Mouse (Mus musculus): ENCODE measurements around the gene Fam49a. TPM values are rescaled to one million over a fixed set of nuclear protein-coding genes. Genes with fewer than 3 reads are reported as not detected.

Gene Fam49a
- polyA plus RNA-seq, 2 experiments: 4.6 to 11.3 TPM

- H3K9ac ChIP-seq (ENCODE audit: low read depth, low read length, severe bottlenecking): no peak overlapping the region
- H3K27ac ChIP-seq (replicated peaks; ENCODE audit: low read depth, low read length): no peak overlapping the region
- H3K4me1 ChIP-seq (ENCODE audit: control insufficient read depth, insufficient read depth, low read length): no peaks in the 10 kb centered on the region
- no peaks in the 10 kb centered on the region for H3K27me3 ChIP-seq (ENCODE audit: control insufficient read depth, insufficient read depth, low read length)
- TF ChIP-seq POLR2A (IDR thresholded peaks at IDR 0.05; ENCODE audit: borderline replicate concordance, extremely low read depth, insufficient read depth, insufficient read length): no peak
- H3K4me2 ChIP-seq (replicated peaks; ENCODE audit: low read depth, low read length, severe bottlenecking): no peak overlapping the region
- WGBS: 65% methylated on average over 2 of the region's 2 CpGs
- no peak overlapping the region for H3K4me3 ChIP-seq (replicated peaks; ENCODE audit: low read length)
- ATAC-seq (ENCODE audit: low FRiP score, low read depth) (no peak), DNase-seq (ENCODE audit: low spot score) (no peak)
- H3K9me3 ChIP-seq (ENCODE audit: control insufficient read depth, low read length): no peaks in the 10 kb centered on the region
- no peaks in the 10 kb centered on the region for H3K36me3 ChIP-seq (ENCODE audit: control insufficient read depth, insufficient read depth, low read length)
These were observed 37.4 kb downstream of the Fam49a start for GRCm38 (mm10) chr12:12299303-12299702.

DNA sequence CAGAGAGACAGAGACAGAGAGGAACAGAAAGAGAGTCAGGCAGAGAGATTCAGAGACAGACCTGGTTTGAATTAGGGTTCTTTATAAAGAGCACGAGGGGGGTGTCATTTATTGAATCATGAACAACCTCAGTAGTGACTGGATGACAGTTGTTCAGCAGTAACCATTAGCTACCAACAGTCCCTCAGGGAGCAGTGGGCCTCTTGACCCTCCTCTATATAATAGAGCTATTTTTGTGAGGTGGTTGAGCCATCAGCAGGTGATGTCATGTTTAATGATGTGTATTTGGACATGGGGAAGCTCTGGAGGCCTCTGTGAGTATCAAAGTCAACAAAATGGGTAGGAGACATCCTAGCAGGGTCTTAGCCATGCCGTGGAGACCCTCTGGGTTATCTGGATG is 39.2 kb downstream of the Fam49a start:
- ATAC-seq (ENCODE audit: low FRiP score, low read depth) (no peak), DNase-seq (ENCODE audit: low spot score) (no peak)
- Histone ChIP-seq H3K9me3 (ENCODE audit: control insufficient read depth, low read length) (no peaks in the 10 kb centered on the region), H3K27ac (replicated peaks; ENCODE audit: low read depth, low read length) (no peak overlapping the region), H3K4me3 (replicated peaks; ENCODE audit: low read length) (no peak overlapping the region), H3K27me3 (ENCODE audit: control insufficient read depth, insufficient read depth, low read length) (no peaks in the 10 kb centered on the region), H3K36me3 (ENCODE audit: control insufficient read depth, insufficient read depth, low read length) (no peaks in the 10 kb centered on the region), H3K4me2 (replicated peaks; ENCODE audit: low read depth, low read length, severe bottlenecking) (no peak overlapping the region), H3K4me1 (ENCODE audit: control insufficient read depth, insufficient read depth, low read length) (no peaks in the 10 kb centered on the region), H3K9ac (ENCODE audit: low read depth, low read length, severe bottlenecking) (no peak overlapping the region)
- no peak for TF ChIP-seq POLR2A (IDR thresholded peaks at IDR 0.05; ENCODE audit: borderline replicate concordance, extremely low read depth, insufficient read depth, insufficient read length)
- WGBS: 44% methylated on average over 2 of the region's 2 CpGs

DNA sequence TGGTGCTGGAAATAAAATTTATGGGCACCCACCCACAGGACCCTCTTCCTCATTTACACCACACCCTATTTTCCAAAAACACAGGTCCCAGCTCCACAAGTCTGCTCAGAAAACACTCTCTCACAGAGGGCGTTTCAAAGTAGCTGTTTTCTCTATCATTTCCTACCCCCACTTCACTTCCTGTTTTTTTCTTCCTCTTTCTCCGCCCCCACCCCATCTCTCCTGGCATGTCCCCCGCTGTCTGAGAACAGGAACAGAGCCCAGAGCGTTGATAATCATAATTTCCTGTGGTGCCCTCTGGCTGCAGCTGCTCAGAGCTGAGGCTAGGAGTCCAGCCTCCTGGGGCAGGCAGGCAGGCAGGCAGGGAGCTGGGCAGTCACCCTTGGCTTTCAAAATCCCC is 39.9 kb downstream of the Fam49a start:
- Histone ChIP-seq H3K9ac (ENCODE audit: low read depth, low read length, severe bottlenecking) (no peak overlapping the region), H3K4me1 (ENCODE audit: control insufficient read depth, insufficient read depth, low read length) (no peaks in the 10 kb centered on the region), H3K4me3 (replicated peaks; ENCODE audit: low read length) (no peak overlapping the region), H3K4me2 (replicated peaks; ENCODE audit: low read depth, low read length, severe bottlenecking) (no peak overlapping the region), H3K27ac (replicated peaks; ENCODE audit: low read depth, low read length) (no peak overlapping the region), H3K9me3 (ENCODE audit: control insufficient read depth, low read length) (no peaks in the 10 kb centered on the region), H3K27me3 (ENCODE audit: control insufficient read depth, insufficient read depth, low read length) (no peaks in the 10 kb centered on the region), H3K36me3 (ENCODE audit: control insufficient read depth, insufficient read depth, low read length) (no peaks in the 10 kb centered on the region)
- ATAC-seq (ENCODE audit: low FRiP score, low read depth) (no peak), DNase-seq (ENCODE audit: low spot score) (peak; percentile 32)
- 29% methylated on average over 4 of the region's 4 CpGs for WGBS
- no peak for TF ChIP-seq POLR2A (IDR thresholded peaks at IDR 0.05; ENCODE audit: borderline replicate concordance, extremely low read depth, insufficient read depth, insufficient read length)

DNA sequence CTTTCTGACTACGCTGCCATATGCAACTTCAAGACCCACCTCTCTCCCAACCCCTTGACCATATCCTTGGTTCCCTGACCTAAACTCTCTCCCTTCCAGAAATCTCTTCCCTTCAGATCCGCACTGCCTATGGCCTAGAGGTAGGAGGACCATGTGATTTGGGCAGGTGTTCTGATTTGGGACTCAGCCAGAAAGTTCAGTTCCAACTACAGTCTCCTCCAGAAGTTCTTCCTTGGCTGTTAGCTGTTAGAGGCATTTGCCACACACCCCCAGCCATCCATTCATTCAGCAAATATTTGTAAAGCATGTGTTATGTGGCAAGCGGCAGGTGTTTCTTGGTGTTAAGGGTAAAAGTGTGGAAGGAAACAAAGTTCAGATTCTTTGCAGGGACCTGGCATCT is 44.3 kb downstream of the Fam49a start:
- 87% methylated on average over 3 of the region's 3 CpGs for WGBS
- Histone ChIP-seq H3K27me3 (ENCODE audit: control insufficient read depth, insufficient read depth, low read length) (no peaks in the 10 kb centered on the region), H3K9me3 (ENCODE audit: control insufficient read depth, low read length) (no peaks in the 10 kb centered on the region), H3K4me3 (replicated peaks; ENCODE audit: low read length) (no peak overlapping the region), H3K36me3 (ENCODE audit: control insufficient read depth, insufficient read depth, low read length) (no peaks in the 10 kb centered on the region), H3K4me1 (ENCODE audit: control insufficient read depth, insufficient read depth, low read length) (no peaks in the 10 kb centered on the region), H3K4me2 (replicated peaks; ENCODE audit: low read depth, low read length, severe bottlenecking) (no peak overlapping the region), H3K9ac (ENCODE audit: low read depth, low read length, severe bottlenecking) (no peak overlapping the region), H3K27ac (replicated peaks; ENCODE audit: low read depth, low read length) (no peak overlapping the region)
- no peak for ATAC-seq (ENCODE audit: low FRiP score, low read depth)
- no peak for DNase-seq (ENCODE audit: low spot score)
- TF ChIP-seq POLR2A (IDR thresholded peaks at IDR 0.05; ENCODE audit: borderline replicate concordance, extremely low read depth, insufficient read depth, insufficient read length): no peak

DNA sequence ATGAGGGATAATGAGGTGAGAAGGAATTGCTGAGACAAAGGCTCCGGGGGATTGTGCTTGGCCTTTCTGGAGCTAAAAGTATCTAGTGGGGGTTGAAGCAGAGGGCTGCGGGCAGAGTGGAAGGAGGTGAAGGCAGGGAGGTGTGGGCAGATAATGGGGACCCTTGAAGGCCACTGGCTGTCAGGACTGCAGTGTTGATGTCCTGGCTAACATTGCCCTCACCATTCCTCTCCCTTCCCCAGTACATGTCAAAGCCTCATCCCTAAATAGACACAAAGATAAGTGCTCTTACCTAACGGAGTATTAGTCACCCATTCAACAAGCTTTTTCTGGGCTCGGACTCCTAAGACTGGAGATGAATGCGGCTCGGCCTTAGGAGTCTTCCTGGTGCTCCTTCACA is 44.9 kb downstream of the Fam49a start:
- Histone ChIP-seq H3K27ac (replicated peaks; ENCODE audit: low read depth, low read length) (no peak overlapping the region), H3K4me1 (ENCODE audit: control insufficient read depth, insufficient read depth, low read length) (no peaks in the 10 kb centered on the region), H3K4me2 (replicated peaks; ENCODE audit: low read depth, low read length, severe bottlenecking) (no peak overlapping the region), H3K9ac (ENCODE audit: low read depth, low read length, severe bottlenecking) (no peak overlapping the region), H3K36me3 (ENCODE audit: control insufficient read depth, insufficient read depth, low read length) (no peaks in the 10 kb centered on the region), H3K27me3 (ENCODE audit: control insufficient read depth, insufficient read depth, low read length) (no peaks in the 10 kb centered on the region), H3K4me3 (replicated peaks; ENCODE audit: low read length) (no peak overlapping the region), H3K9me3 (ENCODE audit: control insufficient read depth, low read length) (no peaks in the 10 kb centered on the region)
- ATAC-seq (ENCODE audit: low FRiP score, low read depth) (no peak), DNase-seq (ENCODE audit: low spot score) (no peak)
- TF ChIP-seq POLR2A (IDR thresholded peaks at IDR 0.05; ENCODE audit: borderline replicate concordance, extremely low read depth, insufficient read depth, insufficient read length): no peak
- 88% methylated on average over 6 of the region's 6 CpGs for WGBS

DNA sequence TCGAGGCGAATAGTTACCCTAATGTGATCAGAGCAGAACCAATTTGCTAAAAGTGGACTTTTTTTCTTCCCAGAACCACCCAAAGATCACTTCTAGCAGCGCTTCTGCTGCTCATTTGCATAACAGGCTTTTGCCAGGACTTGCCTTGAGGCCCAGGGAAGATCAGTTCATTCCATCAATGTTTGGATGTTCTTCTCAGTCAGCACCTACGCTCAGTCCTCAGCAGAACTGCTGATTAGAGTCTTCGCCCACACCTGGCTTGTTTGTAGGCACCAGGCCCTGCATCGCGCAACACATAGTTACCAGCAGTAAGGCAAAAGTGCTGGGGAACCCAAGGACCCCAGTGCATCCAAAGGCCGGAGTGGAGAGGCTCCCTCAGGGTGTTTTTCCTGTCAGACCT is 45.3 kb downstream of the Fam49a start:
- no peaks in the 10 kb centered on the region for H3K4me1 ChIP-seq (ENCODE audit: control insufficient read depth, insufficient read depth, low read length)
- no peak overlapping the region for H3K9ac ChIP-seq (ENCODE audit: low read depth, low read length, severe bottlenecking)
- 90% methylated on average over 8 of the region's 8 CpGs for WGBS
- no peak overlapping the region for H3K4me2 ChIP-seq (replicated peaks; ENCODE audit: low read depth, low read length, severe bottlenecking)
- DNase-seq (ENCODE audit: low spot score): no peak
- ATAC-seq (ENCODE audit: low FRiP score, low read depth): no peak
- H3K27ac ChIP-seq (replicated peaks; ENCODE audit: low read depth, low read length): no peak overlapping the region
- TF ChIP-seq POLR2A (IDR thresholded peaks at IDR 0.05; ENCODE audit: borderline replicate concordance, extremely low read depth, insufficient read depth, insufficient read length): no peak
- H3K27me3 ChIP-seq (ENCODE audit: control insufficient read depth, insufficient read depth, low read length): no peaks in the 10 kb centered on the region
- H3K9me3 ChIP-seq (ENCODE audit: control insufficient read depth, low read length): no peaks in the 10 kb centered on the region
- H3K36me3 ChIP-seq (ENCODE audit: control insufficient read depth, insufficient read depth, low read length): no peaks in the 10 kb centered on the region
- no peak overlapping the region for H3K4me3 ChIP-seq (replicated peaks; ENCODE audit: low read length)
